Mouse (Mus musculus): ENCODE measurements around the gene Hcn4. TPM values are rescaled to one million over a fixed set of nuclear protein-coding genes. Genes with fewer than 3 reads are reported as not detected.

The Hcn4 gene
- polyA plus RNA-seq, 1 experiment from 2014 or later, result 0.64 TPM

GRCm38 (mm10) chr9:58849576-58850315 lies 26.5 kb downstream of the Hcn4 start:
- Histone ChIP-seq H3K27ac (no peak overlapping the region), H3K36me3 (no peaks in the 10 kb centered on the region), H3K27me3 (no peaks in the 10 kb centered on the region), H3K4me2 (replicated peaks) (no peak overlapping the region), H3K9me3 (no peaks in the 10 kb centered on the region), H3K4me1 (peaks cover 10% of the 10 kb centered on the region; the same call in 1 of the 2 replicates), H3K4me3 (no peak overlapping the region), H3K9ac (no peak overlapping the region)
- no peak for ATAC-seq (ENCODE audit: insufficient number of reproducible peaks, insufficient read depth, low FRiP score, low TSS enrichment)
- 52% methylated on average over 13 of the region's 13 CpGs for WGBS

DNA sequence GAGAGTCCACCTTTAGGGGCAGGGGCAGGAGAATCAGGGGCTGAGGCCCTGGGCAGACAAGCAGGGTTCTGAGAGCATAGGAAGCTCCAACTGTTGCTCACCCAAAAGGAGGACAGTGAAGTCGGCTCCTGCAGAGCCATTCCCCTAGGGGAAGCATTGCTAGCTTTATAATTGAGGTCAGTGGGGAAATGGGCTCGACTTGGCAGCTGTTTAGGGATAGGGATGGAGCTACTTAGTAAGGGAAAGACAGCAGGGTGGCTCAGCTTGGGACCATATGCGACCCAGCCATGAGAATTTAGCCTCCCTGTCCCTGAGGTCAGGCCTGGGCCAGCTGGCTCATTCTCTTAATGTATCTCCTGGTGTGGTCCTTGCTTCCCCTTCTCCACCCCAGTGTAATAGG lies 31.7 kb downstream of the Hcn4 start:
- H3K4me2 ChIP-seq (replicated peaks), result no peak overlapping the region
- WGBS, result 39% methylated on average over 3 of the region's 3 CpGs
- no peak overlapping the region for H3K9ac ChIP-seq
- H3K27me3 ChIP-seq, result peaks cover 7% of the 10 kb centered on the region
- no peak for ATAC-seq (ENCODE audit: insufficient number of reproducible peaks, insufficient read depth, low FRiP score, low TSS enrichment)
- no peak overlapping the region for H3K27ac ChIP-seq
- no peaks in the 10 kb centered on the region for H3K9me3 ChIP-seq
- 0 out of 2 replicates have a peak, but pooled peaks cover 3% of the 10 kb centered on the region for H3K36me3 ChIP-seq
- H3K4me3 ChIP-seq, result no peak overlapping the region
- H3K4me1 ChIP-seq, result peaks cover 14% of the 10 kb centered on the region

- H3K9me3 ChIP-seq, result no peaks in the 10 kb centered on the region
- H3K4me3 ChIP-seq, result peak overlapping the region; percentile 22
- ATAC-seq (ENCODE audit: insufficient number of reproducible peaks, insufficient read depth, low FRiP score, low TSS enrichment), result no peak
- no peak overlapping the region for H3K9ac ChIP-seq
- 0 out of 2 replicates have a peak, but pooled peaks cover 3% of the 10 kb centered on the region for H3K36me3 ChIP-seq
- no peak overlapping the region for H3K27ac ChIP-seq
- H3K27me3 ChIP-seq, result peaks cover 18% of the 10 kb centered on the region
- H3K4me1 ChIP-seq, result peaks cover 22% of the 10 kb centered on the region
- WGBS, result 27% methylated on average over 30 of the region's 30 CpGs
- H3K4me2 ChIP-seq (replicated peaks), result peak overlapping the region; percentile 52
Observed at GRCm38 (mm10) chr9:58859080-58859635, 35.9 kb downstream of the Hcn4 start.

DNA sequence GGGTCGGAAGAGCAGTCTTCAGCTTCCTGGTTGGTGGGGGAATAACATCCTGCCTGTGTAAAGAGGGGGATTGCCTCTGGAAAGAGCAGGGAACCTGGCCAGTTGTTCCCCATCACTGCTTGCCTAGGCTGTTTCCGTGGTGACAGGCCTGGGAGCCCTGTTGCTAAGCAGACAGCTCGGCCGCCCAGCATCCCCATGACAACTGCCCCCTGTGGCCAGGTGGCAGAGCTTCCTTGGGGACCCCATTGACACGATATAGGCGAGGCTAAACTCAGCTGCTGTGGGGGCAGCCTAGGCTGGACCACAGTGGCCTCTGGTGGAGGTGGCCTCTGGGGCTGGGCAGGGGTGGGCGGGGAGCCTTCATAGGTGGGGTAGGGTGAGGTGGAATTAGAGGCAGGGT lies 40.6 kb downstream of the Hcn4 start:
- WGBS, result 25% methylated on average over 7 of the region's 7 CpGs
- no peak for ATAC-seq (ENCODE audit: insufficient number of reproducible peaks, insufficient read depth, low FRiP score, low TSS enrichment)

GRCm38 (mm10) chr9:58871141-58871540 lies 47.9 kb downstream of the Hcn4 start:
- Histone ChIP-seq H3K27ac (no peak overlapping the region), H3K4me1 (no peaks in the 10 kb centered on the region), H3K36me3 (peaks cover 19% of the 10 kb centered on the region), H3K4me3 (no peak overlapping the region), H3K4me2 (replicated peaks) (no peak overlapping the region), H3K27me3 (no peaks in the 10 kb centered on the region), H3K9me3 (no peaks in the 10 kb centered on the region), H3K9ac (no peak overlapping the region)
- WGBS, result 82% methylated on average over 10 of the region's 10 CpGs
- no peak for ATAC-seq (ENCODE audit: insufficient number of reproducible peaks, insufficient read depth, low FRiP score, low TSS enrichment)

More for the DNA sequence above, 40.6 kb downstream of the Hcn4 start:
- Histone ChIP-seq H3K4me3 (no peak overlapping the region), H3K27me3 (peaks cover 18% of the 10 kb centered on the region), H3K27ac (no peak overlapping the region), H3K9me3 (no peaks in the 10 kb centered on the region), H3K9ac (no peak overlapping the region), H3K4me1 (peaks cover 18% of the 10 kb centered on the region), H3K4me2 (replicated peaks) (no peak overlapping the region), H3K36me3 (no peaks in the 10 kb centered on the region)

- H3K27ac ChIP-seq, result no peak overlapping the region
- H3K27me3 ChIP-seq, result no peaks in the 10 kb centered on the region
- no peaks in the 10 kb centered on the region for H3K9me3 ChIP-seq
- no peaks in the 10 kb centered on the region for H3K4me1 ChIP-seq
- 45% methylated on average over 10 of the region's 10 CpGs for WGBS
- H3K4me3 ChIP-seq, result no peak overlapping the region
- H3K36me3 ChIP-seq, result peaks cover 39% of the 10 kb centered on the region
- no peak for ATAC-seq (ENCODE audit: insufficient number of reproducible peaks, insufficient read depth, low FRiP score, low TSS enrichment)
- H3K9ac ChIP-seq, result no peak overlapping the region
- H3K4me2 ChIP-seq (replicated peaks), result no peak overlapping the region
Observed at GRCm38 (mm10) chr9:58873541-58874324, 50.5 kb downstream of the Hcn4 start.

DNA sequence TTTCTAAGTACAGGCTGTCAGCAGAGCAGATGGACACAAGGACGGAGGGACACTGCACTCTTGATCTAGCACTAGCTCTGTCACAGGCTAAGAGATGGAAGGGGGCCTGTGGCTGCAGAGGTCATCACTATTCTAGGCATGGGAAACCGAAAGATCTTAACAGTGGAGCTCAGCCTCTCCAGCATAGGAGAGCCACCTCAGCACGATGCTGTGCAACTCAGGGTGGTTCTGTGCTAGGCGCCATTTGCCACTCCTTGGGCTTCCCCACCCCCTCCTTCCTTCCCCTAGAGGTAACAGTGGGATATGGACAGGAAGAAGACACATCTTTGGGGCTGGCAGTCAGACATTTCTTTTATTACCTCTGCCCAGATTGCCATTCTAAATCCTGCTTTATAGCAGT lies 51.1 kb downstream of the Hcn4 start:
- H3K27me3 ChIP-seq, result no peaks in the 10 kb centered on the region
- no peaks in the 10 kb centered on the region for H3K4me1 ChIP-seq
- peaks cover 43% of the 10 kb centered on the region for H3K36me3 ChIP-seq
- H3K9ac ChIP-seq, result no peak overlapping the region
- WGBS, result 87% methylated on average over 4 of the region's 4 CpGs
- no peak for ATAC-seq (ENCODE audit: insufficient number of reproducible peaks, insufficient read depth, low FRiP score, low TSS enrichment)
- H3K27ac ChIP-seq, result no peak overlapping the region
- H3K4me3 ChIP-seq, result no peak overlapping the region
- no peaks in the 10 kb centered on the region for H3K9me3 ChIP-seq
- H3K4me2 ChIP-seq (replicated peaks), result no peak overlapping the region

DNA sequence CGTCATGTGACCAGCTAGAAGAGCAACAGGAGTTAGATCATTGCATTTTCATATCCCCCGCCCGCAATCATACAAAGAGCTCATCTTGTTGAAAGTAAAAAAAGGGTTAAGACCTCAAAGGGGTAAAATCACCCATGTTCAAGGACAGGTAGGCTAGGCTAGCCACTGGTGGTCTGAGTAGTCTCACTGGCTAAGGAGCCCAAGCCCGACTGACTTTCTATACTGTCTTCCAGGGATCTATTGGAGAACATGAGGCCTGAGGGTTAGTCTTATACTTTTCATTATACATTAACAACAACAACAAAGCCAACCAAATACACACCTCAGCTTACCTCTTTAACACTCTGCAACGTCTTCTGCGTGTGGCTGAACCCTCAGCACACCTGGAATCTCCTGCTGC lies 52.2 kb downstream of the Hcn4 start:
- no peaks in the 10 kb centered on the region for H3K4me1 ChIP-seq
- H3K9ac ChIP-seq, result no peak overlapping the region
- H3K27me3 ChIP-seq, result no peaks in the 10 kb centered on the region
- H3K36me3 ChIP-seq, result peaks cover 53% of the 10 kb centered on the region
- 92% methylated on average over 6 of the region's 6 CpGs for WGBS
- H3K9me3 ChIP-seq, result no peaks in the 10 kb centered on the region
- H3K27ac ChIP-seq, result no peak overlapping the region
- H3K4me3 ChIP-seq, result no peak overlapping the region
- no peak for ATAC-seq (ENCODE audit: insufficient number of reproducible peaks, insufficient read depth, low FRiP score, low TSS enrichment)
- no peak overlapping the region for H3K4me2 ChIP-seq (replicated peaks)

DNA sequence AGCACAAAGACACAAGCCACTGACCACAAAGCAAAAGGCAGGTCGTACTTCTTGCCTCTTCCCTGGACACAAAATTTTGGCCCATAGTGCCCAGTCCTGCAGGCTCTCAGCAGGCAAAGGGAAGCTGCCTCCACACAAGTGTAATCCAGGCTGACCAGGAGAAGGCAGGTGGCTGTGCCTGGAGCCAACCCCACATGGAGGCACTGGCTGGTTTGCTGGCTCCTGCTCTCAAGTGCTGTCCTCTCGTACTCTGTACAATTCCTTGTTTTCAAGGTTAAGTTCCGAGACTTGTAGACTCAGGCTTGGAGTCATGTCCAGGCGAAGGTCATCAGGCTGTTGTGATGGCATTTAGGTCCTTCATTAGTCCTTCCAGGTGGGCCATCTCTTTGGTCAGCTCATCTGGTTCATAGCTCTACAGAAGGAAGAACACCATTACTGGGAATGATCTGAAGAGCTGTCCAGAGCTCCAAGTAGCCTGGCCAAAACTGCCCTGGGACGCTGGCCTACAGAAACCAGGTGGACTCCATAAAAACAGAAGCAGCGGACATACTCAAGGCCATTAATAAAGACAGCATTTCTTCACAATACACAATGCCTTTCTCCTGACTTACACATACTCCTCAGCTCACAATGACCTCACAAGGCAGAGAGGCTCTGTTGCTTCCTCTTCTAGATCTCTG lies 53.9 kb downstream of the Hcn4 start:
- Histone ChIP-seq H3K36me3 (peaks cover 60% of the 10 kb centered on the region), H3K4me1 (no peaks in the 10 kb centered on the region), H3K9ac (no peak overlapping the region), H3K27me3 (no peaks in the 10 kb centered on the region), H3K27ac (no peak overlapping the region), H3K9me3 (no peaks in the 10 kb centered on the region), H3K4me2 (replicated peaks) (no peak overlapping the region), H3K4me3 (no peak overlapping the region)
- WGBS, result 90% methylated on average over 6 of the region's 6 CpGs
- no peak for ATAC-seq (ENCODE audit: insufficient number of reproducible peaks, insufficient read depth, low FRiP score, low TSS enrichment)

- H3K9ac ChIP-seq, result no peak overlapping the region
- H3K36me3 ChIP-seq, result peaks cover 75% of the 10 kb centered on the region
- WGBS, result 89% methylated on average over 1 of the region's 1 CpGs
- H3K27ac ChIP-seq, result no peak overlapping the region
- H3K9me3 ChIP-seq, result no peaks in the 10 kb centered on the region
- no peak overlapping the region for H3K4me3 ChIP-seq
- no peaks in the 10 kb centered on the region for H3K4me1 ChIP-seq
- no peak overlapping the region for H3K4me2 ChIP-seq (replicated peaks)
- ATAC-seq (ENCODE audit: insufficient number of reproducible peaks, insufficient read depth, low FRiP score, low TSS enrichment), result no peak
- H3K27me3 ChIP-seq, result no peaks in the 10 kb centered on the region
Observed at GRCm38 (mm10) chr9:58879836-58880235, 56.6 kb downstream of the Hcn4 start.

DNA sequence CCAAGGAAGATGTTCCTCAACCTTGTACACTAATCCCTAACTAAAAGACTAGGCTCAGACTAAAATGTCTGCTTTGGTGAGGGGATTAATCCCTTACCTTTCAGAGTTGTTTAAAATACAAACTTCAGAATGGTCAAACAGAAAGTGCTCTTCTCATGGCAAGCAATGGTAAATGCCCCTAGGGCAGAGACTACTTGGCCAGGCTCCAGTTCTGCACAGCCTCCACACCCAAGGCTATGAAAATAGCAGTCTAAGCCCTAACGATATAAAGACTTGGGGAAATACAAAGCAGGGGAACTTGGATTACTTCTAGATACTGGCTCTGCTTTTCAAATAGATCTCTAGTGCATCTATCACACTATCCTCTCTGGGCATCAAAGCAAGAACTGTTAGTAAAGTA lies 59.5 kb downstream of the Hcn4 start:
- ATAC-seq (ENCODE audit: insufficient number of reproducible peaks, insufficient read depth, low FRiP score, low TSS enrichment), result no peak
- Histone ChIP-seq H3K4me3 (no peak overlapping the region), H3K27me3 (no peaks in the 10 kb centered on the region), H3K4me2 (replicated peaks) (no peak overlapping the region), H3K9ac (no peak overlapping the region), H3K4me1 (no peaks in the 10 kb centered on the region), H3K9me3 (no peaks in the 10 kb centered on the region), H3K36me3 (peaks cover 58% of the 10 kb centered on the region), H3K27ac (no peak overlapping the region)
- 76% methylated on average over 1 of the region's 1 CpGs for WGBS

Data from embryonic facial prominence, embryonic 12.5 days (tissue).